Mouse (Mus musculus) bone marrow macrophage, adult 2 months (primary cell): ENCODE results near the gene Gramd4. TPM values are rescaled to one million over a fixed set of nuclear protein-coding genes. Genes with fewer than 3 reads are reported as not detected.

ENCODE experiments used
- H3K27ac ChIP-seq: 2 replicates; pipeline ENCODE4 v1.5.1; 2012; ENCODE audit warnings: low read depth, low read length; ENCODE audit not compliant: insufficient read depth
- H3K4me1 ChIP-seq: 2 replicates; pipeline ENCODE4 v1.6.1; 2012; ENCODE audit warnings: low read length; ENCODE audit not compliant: control insufficient read depth, insufficient read depth
- H3K4me3 ChIP-seq: 2 replicates; pipeline ENCODE4 v1.5.1; 2012; ENCODE audit warnings: mild to moderate bottlenecking, low read length, moderate library complexity; ENCODE audit not compliant: insufficient read depth
- CTCF ChIP-seq: IDR thresholded peaks from 2 replicates; pipeline ENCODE4 v1.5.1; 2012; ENCODE audit warnings: low read depth, mild to moderate bottlenecking, low read length, moderate library complexity
- POLR2A ChIP-seq: IDR thresholded peaks from 2 replicates; pipeline ENCODE4 v1.6.1; 2012; ENCODE audit warnings: mild to moderate bottlenecking, low read depth, low read length, borderline replicate concordance
- polyA plus RNA-seq: library from polyadenylated mRNA; stranded (reverse); fragments of >200 nt; gene quantifications from 2 replicates; pipeline ENCODE4 v1.2.4, GENCODE M21; 2012; ENCODE audit not compliant: missing spikeins, insufficient read depth, insufficient read length

Gene Gramd4
- polyA plus RNA-seq, 1 experiment: 3.8 TPM

DNA sequence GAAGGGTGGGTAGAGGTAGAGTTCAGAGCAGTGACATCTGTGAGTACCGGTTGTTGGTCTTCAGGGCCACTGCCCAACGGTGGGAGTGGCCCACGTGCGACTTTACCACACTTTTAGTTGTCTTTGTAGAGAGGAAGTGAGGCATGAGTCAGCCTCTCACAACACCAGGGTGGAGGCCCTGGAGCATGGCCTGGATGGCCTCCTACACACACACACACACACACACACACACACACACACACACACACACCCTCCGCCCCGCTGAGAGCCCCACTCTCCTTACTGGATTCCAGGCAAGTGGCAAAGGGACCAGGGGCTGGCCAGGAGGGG is 10.1 kb downstream of the Gramd4 start:
- peak overlapping the region; percentile 36 for H3K27ac ChIP-seq
- TF ChIP-seq CTCF: no peak
- TF ChIP-seq POLR2A: no peak
- H3K4me1 ChIP-seq: peaks cover 43% of the 10 kb centered on the region
- H3K4me3 ChIP-seq: no peak overlapping the region

DNA sequence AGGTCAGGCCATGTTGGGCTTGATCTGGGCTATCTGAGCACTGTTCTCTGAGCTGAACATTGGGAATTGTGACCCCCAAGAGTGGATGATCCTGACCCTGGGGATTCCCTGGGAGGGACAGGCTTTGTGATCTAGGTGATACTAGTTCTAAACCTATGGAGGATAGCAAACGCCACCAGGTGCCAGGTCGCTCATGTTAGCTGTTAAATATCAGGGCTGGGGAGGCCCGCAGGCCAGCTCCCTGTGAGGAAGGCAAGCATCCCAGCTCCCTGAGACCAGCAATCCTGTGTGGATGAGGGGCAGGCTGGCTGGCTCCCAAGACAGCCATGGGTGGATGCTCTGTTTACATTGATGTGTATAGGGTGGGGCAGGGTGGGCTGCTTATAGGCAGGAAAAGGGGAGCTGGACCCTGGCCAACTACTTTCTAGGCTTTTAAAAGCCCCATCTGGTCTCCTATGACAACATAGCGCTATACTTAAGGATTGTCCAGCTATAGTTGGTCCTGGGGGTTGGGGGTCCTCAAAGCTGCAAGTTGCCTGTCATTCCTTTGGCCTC is 10.5 kb downstream of the Gramd4 start:
- H3K4me1 ChIP-seq: peaks cover 43% of the 10 kb centered on the region

DNA sequence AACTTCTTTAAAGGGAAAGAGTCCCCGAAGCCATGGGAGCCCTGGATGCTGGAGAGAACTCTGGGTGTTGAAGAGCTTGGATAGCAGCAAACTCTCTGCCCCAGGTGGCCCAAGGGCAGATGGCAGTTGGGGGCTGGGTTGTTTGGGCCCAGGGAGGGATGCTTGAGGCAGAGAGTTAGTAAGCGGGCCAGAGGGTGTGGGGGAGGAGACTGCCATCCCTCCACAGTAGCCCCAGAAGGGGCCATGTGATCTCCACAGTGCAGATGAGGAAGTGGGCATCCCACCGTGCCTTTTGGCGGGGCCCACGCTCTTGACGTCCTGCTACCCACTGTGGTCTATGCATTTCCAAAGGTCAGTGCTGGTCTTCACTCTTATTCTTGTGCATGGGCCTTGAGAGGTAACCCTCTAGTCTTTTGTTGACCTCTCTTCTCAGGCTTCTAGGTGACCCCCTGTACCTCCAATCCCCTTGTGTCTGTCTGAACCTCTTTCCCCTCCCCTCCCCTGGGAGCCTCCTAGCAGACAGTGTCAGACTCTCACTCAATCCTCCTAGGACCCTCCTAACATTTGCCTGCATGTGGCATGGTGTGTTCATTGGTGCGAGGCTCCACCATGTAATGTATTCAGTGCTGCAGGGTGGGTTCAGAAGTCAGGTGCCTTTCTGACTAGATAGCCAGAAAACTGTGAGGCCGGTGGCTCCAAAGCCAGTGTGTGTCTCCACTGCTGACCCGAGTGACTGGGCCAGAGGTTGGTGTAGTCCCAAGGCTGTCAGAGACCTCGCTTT is 11.7 kb downstream of the Gramd4 start:
- Histone ChIP-seq H3K4me3 (no peak overlapping the region), H3K27ac (no peak overlapping the region), H3K4me1 (peaks cover 43% of the 10 kb centered on the region)
- TF ChIP-seq POLR2A (no peak), CTCF (no peak)

More for the DNA sequence above, 10.5 kb downstream of the Gramd4 start:
- Histone ChIP-seq H3K4me3 (no peak overlapping the region), H3K27ac (peak overlapping the region; percentile 36)
- TF ChIP-seq CTCF (no peak), POLR2A (no peak)

DNA sequence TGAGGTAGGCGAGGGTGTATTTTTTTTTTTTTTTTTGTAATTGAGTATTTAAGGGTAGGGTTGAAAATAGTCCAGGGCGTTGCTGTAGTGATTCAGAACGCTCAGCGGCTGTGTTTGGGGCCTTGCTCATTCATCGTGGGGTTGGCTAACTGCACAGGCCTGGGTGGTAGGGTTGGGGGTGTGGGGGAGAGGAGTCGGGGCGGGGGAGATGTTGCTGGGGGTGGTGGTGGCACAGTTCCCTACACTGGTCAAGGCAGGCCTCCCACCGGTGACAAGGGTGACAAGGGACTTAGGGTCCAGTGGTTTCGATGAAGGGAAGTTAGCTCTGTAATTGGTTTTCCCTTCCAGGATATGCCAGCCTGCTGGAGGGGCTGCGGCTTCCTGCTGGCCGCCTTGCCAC is 12.9 kb downstream of the Gramd4 start:
- H3K4me3 ChIP-seq: no peak overlapping the region
- peaks cover 35% of the 10 kb centered on the region for H3K4me1 ChIP-seq
- TF ChIP-seq POLR2A (no peak), CTCF (no peak)
- no peak overlapping the region for H3K27ac ChIP-seq

DNA sequence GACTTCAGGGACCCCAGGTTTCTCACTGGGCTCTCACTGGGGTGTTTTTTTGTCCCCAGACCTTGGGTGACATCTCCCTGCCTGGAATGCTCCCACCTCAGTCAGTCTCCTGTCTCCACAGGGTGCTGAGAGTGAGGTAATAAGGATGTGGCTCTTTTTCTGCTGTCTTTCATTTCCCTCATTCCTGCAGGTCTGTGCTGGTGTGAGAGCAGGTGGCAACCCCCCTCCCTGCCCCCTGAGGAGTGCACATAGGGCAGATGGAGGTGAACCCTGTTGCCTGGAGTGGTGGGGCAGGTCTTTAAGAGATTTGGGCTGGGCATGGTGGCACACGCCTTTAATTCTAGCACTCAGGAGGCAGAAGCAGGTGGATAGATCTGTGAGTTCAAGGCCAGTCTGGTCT is 13.7 kb downstream of the Gramd4 start:
- TF ChIP-seq POLR2A (no peak), CTCF (no peak)
- Histone ChIP-seq H3K27ac (no peak overlapping the region), H3K4me3 (no peak overlapping the region), H3K4me1 (peaks cover 30% of the 10 kb centered on the region)

DNA sequence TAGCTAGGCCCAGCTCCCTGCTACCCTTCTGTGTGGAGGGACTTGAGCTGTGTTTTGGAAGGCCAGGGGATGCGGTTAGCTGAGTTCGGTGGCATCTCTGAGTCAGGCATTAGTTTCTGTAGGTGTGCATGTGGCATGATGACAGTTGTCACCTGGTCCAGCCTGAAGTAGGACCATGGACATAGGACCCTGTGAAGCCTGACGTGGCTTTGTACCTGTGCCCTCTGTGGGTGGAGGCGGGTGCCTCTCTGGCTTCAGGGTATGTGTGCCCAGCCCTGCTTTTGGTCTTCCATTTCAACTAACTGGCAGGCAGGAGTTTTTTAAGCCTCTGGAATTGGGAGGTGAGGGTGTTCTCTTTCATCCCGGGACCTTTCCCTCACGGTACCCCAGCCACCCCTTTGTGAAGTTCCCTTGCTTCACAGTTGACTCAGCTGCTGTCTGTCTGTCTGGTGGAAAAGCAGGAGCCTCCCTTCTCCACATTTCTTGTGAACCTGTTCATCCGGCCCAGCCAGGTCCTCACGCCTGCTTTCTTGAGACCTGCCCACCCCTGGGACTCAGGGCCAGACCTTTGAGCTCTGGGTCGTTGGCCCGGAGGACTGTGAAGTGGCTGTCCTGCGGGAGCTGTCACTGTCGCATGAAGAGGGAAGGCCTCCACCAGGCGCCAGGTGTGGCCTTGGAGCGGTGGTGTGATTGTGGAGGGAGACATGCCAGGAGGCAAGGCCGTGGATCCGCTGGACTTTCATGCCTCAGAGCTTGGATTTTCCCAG is 16.9 kb downstream of the Gramd4 start:
- TF ChIP-seq POLR2A: no peak
- no peak overlapping the region for H3K4me3 ChIP-seq
- H3K27ac ChIP-seq: no peak overlapping the region
- peaks cover 6% of the 10 kb centered on the region for H3K4me1 ChIP-seq

DNA sequence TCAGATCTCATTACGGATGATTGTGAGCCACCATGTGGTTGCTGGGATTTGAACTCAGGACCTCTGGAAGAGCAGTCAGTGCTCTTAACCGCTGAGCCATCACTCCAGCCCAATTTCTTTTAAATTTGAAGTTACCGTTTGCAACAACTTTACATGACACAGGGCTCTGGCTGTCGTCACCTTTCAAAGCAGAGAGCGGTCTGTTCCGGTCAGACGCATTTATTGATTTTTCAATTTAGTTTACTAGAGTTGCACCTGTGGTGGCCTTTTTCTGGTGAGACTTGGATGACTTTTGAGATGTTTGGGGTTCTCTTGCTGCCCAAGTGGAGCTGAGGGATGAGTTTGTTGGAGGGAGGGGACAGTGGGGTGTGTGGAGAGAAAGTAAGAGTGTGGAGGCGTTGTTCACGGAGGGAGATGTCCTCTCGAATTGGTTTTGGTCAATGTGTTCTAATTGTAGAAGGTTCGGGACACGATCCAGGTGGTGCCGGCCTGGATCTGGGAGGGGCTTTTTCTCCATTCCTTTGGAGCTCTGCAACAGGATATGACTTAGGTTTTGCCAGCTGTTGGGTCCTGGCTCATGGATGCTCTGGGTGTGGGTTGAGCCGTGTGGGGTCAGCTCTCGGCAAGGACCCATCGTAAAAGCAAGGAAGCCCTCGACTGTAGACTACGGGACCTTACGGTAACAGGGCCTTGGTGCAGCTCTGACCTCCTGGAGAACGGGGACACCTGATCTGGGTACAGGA is 18.0 kb downstream of the Gramd4 start:
- Histone ChIP-seq H3K4me3 (no peak overlapping the region), H3K4me1 (peaks cover 11% of the 10 kb centered on the region; the same call in 1 of the 2 replicates), H3K27ac (no peak overlapping the region)
- TF ChIP-seq CTCF (no peak), POLR2A (no peak)

DNA sequence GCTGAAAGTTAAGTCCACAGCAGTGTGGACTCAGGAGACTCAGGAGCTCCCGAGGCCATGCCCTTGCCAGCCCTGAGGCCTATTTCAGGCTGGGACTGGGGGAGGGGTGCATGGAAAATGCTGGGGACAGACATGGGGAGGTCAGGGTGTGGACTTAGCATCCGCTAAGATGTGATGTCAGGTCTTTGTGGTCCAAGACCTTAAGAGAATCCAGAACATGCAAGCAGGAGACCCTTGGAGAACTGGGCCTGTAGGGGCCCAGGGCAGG is 18.5 kb downstream of the Gramd4 start:
- Histone ChIP-seq H3K4me1 (peaks cover 13% of the 10 kb centered on the region; the same call in 1 of the 2 replicates), H3K4me3 (no peak overlapping the region), H3K27ac (no peak overlapping the region)
- TF ChIP-seq POLR2A (no peak), CTCF (no peak)

DNA sequence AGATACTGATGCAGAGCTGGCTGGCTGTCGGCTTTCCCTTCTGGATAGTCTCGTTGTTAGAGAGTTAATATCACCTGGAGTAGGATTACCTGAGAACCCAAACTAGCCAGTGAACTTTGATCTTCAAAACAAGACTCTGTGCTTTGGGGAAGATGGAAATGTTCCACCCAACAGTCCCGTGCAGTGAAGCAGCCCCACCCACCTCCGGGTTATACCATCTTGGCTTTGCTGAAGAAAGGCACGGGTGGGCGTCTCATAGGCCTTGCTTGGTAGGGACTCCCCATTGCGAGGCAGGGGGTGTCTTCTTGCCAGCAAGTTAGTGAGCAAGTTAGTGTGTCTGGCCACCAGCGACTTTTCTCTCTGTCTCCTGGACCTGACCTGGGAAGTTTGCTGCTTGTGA is 18.9 kb downstream of the Gramd4 start:
- peaks cover 13% of the 10 kb centered on the region; the same call in 1 of the 2 replicates for H3K4me1 ChIP-seq
- no peak overlapping the region for H3K27ac ChIP-seq
- no peak overlapping the region for H3K4me3 ChIP-seq
- TF ChIP-seq CTCF: no peak
- TF ChIP-seq POLR2A: no peak
